Mouse (Mus musculus): ENCODE data around the gene Cacng3.

Cacng3 gene

DNA sequence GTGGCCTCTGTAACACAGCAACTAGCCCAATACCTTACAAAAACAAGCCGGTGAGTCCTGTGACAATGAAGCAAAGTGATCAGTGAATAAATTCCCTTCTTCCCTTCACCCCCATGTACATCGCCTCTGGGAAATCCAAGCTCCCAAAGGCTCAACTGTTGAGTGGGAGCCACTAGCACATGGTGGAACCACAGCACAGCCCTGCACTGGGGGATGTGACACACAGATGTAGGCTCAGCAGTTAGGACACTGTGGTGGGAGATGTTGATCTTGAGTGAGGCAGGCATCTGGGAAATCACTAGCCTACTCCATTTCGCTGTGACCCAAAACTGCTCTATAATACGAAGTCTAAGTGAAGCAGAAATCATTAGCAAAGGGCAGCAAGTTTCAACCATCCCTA, 48.2 kb downstream of the Cacng3 start:
- DNase-seq (ENCODE audit: low spot score), result no peak

DNA sequence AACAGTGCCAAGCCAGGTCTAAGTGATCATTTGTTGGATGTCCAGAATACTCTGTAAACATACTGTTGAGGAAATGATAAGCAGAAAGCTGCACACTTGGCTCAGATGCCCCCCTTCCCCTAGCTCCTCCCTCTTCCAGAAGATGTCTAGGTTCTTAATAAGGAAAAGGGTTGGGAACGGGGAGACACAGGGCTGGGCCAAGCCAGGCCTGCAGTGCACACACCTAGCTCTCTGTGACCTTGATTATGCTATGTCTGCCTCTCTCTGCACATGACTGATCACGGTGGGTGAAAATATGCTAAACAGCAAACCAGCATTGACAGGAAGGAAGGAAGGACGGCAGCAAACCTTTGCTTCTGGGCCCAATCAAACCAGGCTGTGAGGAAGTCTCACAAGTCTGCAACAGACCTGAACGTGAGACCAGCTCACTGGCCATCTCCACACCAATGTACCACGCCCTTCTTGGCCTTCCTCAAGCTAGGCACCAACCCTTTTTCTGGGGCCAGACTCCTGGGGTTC, 53.1 kb downstream of the Cacng3 start:
- no peak for DNase-seq (ENCODE audit: low spot score)

DNA sequence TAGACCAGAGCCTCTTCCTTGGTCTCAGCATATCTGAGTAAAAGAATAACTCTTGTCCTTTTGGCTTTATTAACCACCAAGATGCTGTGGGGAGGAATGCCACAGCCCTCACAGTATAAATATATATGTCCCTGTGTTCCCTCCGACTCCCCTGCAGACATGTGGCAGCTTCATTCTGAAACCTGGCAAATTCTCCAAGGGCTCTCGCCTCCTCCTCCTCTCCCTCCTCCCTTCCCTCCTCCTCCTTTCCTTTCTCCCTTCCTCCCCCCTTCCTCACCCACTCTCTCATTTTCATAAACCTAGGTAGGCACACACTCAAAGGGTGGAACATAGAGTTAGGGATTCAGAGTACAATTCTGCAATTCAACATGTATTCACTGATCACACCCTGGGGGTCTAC, 56.1 kb downstream of the Cacng3 start:
- DNase-seq (ENCODE audit: low spot score), result no peak

DNA sequence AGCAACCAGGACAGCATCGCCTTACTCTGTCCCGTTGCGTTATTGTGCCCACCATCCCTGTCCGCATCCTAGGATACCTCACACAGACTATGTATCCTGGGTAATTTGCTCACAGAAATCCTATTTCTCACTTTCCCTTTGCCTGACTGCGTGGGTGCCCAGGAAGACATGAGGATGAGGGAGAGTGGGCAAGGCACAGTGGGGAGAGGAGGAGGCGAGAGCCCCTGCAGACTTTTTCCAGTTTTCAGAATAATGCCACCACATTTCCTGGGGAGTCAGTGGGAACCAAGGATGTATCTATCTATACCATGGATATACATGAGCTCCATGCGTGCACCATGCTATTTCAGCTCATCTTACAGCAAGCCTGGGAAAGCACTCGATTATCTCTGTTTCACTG, 57.9 kb downstream of the Cacng3 start:
- DNase-seq (ENCODE audit: low spot score), result no peak

- no peak for DNase-seq (ENCODE audit: low spot score)
Observed at GRCm38 (mm10) chr7:122728846-122729245, 58.6 kb downstream of the Cacng3 start.

- DNase-seq (ENCODE audit: low spot score), result no peak
Observed at GRCm38 (mm10) chr7:122735323-122735722, 65.0 kb downstream of the Cacng3 start.

DNA sequence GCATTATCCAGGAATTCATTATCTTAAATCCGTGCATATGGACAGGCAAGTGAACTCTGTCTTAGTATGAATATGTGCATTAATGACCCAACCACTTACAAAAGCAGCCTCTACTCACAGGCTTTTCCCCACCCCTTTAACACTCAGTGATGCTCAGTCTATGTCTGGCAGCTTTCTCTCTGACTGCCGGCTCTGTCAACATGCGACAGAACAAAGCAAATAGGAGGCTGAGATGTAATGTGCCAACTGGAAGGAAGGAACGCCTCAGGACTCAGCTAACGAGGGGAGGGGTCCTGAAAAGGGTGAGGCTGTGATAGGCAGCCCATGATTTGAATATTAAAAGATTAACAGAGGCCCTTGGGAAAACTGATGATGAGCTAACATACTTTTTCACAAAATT, 68.2 kb downstream of the Cacng3 start:
- DNase-seq (ENCODE audit: low spot score), result no peak

DNA sequence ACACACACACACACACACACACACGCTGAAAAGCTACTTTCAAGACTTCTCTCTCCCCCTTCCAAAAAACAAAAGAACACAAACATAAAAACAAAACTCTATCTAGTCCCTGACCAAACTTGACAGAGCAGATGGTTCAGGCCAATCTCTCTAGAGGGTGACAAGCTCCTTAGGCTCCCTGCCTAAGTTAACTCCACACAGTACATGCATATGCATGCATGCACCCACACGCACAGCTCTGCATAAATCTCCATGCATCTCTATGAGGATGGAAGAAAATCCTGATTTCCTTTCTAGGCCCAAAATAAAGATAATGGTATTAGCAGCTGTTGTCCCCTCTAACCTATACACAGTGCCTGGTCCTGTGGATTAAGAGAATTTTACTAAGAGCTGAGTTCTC, 70.4 kb downstream of the Cacng3 start:
- no peak for DNase-seq (ENCODE audit: low spot score)

- no peak for DNase-seq (ENCODE audit: low spot score)
Observed at GRCm38 (mm10) chr7:122755920-122756603, 85.8 kb downstream of the Cacng3 start.

DNA sequence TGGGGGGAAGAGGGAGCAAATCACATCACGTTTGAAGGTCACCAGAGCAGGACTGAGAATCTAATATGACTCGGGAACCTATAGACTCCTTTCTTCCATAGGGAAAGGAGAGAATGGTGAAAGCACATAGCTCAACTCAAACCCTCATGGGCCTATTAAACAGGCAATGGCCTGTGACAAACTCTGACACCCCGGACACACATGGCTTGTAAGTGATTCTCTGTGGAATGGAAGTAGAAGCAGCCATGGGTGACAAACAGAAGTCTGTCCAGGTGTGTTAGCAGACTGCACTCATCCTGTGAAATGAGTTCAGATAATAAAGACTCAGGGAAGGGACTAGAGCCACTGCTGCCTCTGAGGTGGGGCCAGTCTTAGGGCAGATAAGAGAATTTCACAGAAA, 88.4 kb downstream of the Cacng3 start:
- no peak for DNase-seq (ENCODE audit: low spot score)

GRCm38 (mm10) chr7:122764506-122764905, 94.2 kb downstream of the Cacng3 start:
- DNase-seq (ENCODE audit: low spot score), result no peak

DNA sequence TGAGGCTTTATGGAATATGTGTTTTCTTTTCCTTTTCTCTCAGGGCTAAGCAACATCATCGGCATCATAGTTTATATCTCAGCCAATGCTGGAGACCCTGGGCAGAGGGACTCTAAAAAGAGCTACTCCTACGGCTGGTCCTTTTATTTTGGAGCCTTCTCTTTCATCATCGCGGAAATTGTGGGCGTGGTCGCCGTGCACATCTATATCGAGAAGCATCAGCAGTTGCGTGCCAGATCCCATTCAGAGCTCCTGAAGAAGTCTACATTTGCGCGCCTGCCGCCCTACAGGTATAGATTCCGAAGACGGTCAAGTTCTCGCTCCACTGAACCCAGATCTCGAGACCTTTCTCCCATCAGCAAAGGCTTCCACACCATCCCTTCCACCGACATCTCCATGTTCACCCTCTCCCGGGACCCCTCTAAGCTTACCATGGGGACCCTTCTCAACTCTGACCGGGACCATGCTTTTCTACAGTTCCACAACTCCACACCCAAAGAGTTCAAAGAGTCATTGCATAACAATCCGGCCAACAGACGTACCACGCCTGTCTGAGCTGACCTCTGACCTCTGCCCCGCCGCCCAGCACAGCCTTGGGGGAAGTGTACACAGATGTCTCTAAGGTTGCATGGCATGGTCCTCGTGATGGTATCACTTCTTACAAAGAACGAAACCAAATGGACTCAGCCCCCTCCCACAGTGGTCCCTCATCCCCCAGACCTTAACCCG, 98.2 kb downstream of the Cacng3 start:
- DNase-seq (ENCODE audit: low spot score), result no peak

DNA sequence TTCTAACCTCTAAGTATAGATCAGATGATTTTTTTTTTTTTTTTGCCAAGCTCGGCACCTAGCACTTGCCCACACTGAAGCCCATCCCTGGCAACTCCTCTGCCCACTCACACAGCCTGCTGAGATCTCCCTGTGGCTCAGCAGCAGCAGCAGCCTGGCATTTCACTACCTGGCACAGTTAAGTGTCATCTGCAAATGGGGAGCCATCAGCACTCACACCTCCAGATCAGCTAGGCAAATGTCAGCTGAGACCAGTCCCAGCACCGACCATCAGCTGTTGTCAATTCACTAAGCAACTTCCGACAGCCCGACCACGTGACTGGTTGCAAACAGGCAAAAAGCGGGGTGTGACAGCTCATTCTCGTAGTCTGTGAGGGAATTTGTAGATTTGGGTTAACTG, 109.3 kb downstream of the Cacng3 start:
- no peak for DNase-seq (ENCODE audit: low spot score)

- DNase-seq (ENCODE audit: low spot score), result no peak
Observed at GRCm38 (mm10) chr7:122789929-122790328, 119.6 kb downstream of the Cacng3 start.

DNA sequence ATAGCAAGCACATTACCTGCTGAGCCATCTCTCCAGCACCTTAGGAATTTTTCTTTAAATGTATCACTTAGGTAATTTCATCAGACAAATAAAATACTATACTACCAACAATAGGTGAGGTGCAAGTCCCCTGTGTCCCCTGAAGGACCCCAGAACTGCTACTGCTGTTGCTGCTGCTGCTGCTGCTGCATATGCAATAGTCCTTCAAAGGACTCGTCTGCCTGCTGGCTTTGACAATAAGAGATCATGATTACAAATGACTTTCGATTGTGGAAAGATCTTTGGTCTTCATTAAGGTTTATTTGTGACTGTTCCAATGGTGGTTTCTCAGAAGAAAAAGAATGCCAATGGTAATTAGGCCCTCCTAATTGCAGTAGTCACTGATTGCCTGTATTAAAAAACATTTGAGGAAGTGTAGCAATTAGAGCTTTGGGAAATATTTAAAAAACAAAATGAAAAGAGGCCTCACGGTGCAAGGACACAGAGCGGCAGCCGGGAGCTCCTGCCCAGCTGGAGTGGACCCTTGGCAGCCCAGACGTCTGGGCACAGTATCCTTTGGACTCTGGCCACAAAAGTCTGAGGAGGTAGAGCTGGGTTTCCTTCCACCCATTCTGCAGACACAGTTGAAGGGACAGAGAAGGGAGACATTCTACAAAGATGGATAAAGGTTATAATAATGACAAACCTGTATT, 123.5 kb downstream of the Cacng3 start:
- no peak for DNase-seq (ENCODE audit: low spot score)

GRCm38 (mm10) chr7:122795140-122795539, 124.8 kb downstream of the Cacng3 start:
- no peak for DNase-seq (ENCODE audit: low spot score)

DNA sequence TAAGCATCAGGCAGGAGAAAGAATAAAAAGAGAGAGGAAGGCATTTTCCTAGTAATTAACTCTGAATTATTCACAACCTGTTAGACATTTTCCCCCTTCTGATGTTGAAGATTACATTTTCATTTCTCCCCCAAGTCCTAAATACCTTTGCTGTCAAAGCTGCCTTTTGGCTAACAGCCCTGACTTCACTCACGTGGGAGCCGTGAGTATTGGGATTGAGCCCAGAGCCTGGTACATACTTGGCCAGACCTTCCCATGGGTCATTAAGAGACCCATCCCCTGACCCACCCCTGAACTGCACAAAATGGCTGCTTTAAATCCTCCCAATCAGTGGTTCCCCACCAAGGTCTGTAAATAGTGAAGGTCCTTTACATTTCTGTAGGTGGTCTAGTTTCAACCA, 130.5 kb downstream of the Cacng3 start:
- DNase-seq (ENCODE audit: low spot score), result no peak

DNA sequence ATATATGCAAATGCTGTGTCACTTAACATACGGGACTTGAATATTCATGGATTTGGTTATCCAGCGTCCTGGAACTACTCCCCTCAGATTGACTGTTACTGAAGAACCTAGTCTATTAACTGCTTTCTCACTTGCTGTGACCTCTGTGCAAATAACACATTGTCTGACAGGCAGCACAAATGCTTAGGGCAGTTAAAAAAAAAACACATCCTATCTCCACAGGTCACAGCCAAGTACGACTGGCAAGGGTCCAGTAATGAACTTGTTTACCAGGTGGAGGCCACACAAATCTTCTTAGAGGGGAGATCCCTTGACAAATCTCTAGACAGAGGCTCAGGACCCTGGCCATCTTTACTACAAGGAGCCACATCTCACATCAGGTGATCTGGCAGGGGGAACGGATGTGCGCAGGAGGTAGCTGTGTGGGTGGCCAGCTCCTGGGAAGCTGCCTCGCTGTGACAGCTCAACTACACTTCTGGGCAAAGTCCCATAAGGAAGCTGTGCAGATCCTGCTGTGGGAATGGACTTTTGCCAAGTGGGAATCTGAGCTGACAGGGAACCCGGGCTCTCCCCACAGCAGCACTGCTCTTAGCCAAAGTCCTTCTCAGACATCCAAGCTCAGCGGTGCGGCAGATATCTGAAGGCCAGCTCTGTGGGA, 133.7 kb downstream of the Cacng3 start:
- no peak for DNase-seq (ENCODE audit: low spot score)

GRCm38 (mm10) chr7:122806531-122806930, 136.2 kb downstream of the Cacng3 start:
- DNase-seq (ENCODE audit: low spot score), result no peak

DNA sequence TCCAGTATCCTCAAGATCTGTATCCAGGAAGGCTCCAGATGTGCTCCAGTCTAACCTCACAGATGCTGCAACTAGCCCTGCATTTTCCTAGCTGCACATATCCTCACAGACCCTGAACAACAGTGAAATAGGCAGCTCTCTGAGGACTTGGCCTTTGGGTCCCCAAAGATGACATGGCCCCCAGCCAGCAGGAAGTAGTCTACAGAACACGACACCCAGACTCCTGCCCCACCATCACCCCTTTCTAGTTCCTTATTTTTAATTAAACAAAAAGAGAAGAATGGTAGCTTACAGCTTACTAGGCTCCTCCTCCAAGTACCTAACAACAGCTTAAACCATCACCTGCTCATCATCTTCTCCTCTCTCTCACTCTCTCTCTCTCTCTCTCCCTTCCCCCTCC, 143.4 kb downstream of the Cacng3 start:
- no peak for DNase-seq (ENCODE audit: low spot score)

DNA sequence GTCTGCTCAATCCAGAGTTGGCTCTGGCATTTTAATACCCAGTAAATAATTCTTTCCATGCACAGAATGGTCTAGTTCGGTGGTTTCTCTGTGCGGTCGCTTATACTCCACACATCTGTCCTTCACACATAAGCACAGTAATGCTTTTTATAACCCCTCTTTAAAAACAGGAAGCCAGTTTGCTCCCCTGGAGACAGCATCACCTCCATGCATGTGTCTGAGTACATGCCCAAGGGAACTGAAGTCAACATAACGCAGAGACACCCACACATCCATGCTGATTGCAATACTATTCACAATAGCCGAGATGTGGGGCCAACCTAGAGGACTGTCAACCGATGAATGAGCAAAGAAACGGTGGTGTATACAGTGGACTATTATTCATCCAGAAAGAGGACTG, 147.3 kb downstream of the Cacng3 start:
- DNase-seq (ENCODE audit: low spot score), result no peak

All from urinary bladder, postnatal 25 days (tissue).